Mouse (Mus musculus): ENCODE results near the gene Htra3.

- TF ChIP-seq CTCF (IDR thresholded peaks at IDR 0.05; ENCODE audit: extremely low read depth, insufficient read depth, insufficient read length, insufficient replicate concordance) (peak; percentile 14; the same call in 1 of the 2 replicates), POLR2A (IDR thresholded peaks at IDR 0.05; ENCODE audit: low read depth, low read length) (no peak)
These were observed 52.2 kb downstream of the Htra3 start for GRCm38 (mm10) chr5:35627307-35627840.

Data from spleen, adult 2 months (tissue).